Mouse (Mus musculus) adrenal gland, postnatal 36 days (tissue): ENCODE measurements around the gene Hhipl1. TPM values are rescaled to one million over a fixed set of nuclear protein-coding genes. Genes with fewer than 3 reads are reported as not detected.

Experiments used
- DNase-seq, 2 experiments: peaks; one replicate each; pipeline ENCODE4 v3.0.0; 2021; ENCODE audit warnings: mixed read lengths in 1 of 2
- long read RNA-seq, 2 experiments: library from polyadenylated mRNA; stranded (forward); transcript quantifications; one replicate each; pipeline ENCODE4 v2.0.0; 2021; ENCODE audit warnings: borderline sequencing depth in 2 of 2
- total RNA-seq, 2 experiments: library from RNA; stranded (reverse); gene quantifications; 2 replicates each; pipeline ENCODE4 v1.2.3; 2021

The Hhipl1 gene
- total RNA-seq, result under 1 TPM; 0.76 to 0.86 TPM
- long read RNA-seq, experiment 1, partial matches to known transcripts, result 0 of 1 reads
- long read RNA-seq, experiment 1, other reads (novel, unspliced or antisense), result 1 of 1 reads
- long read RNA-seq, experiment 2, result 0 reads

DNA sequence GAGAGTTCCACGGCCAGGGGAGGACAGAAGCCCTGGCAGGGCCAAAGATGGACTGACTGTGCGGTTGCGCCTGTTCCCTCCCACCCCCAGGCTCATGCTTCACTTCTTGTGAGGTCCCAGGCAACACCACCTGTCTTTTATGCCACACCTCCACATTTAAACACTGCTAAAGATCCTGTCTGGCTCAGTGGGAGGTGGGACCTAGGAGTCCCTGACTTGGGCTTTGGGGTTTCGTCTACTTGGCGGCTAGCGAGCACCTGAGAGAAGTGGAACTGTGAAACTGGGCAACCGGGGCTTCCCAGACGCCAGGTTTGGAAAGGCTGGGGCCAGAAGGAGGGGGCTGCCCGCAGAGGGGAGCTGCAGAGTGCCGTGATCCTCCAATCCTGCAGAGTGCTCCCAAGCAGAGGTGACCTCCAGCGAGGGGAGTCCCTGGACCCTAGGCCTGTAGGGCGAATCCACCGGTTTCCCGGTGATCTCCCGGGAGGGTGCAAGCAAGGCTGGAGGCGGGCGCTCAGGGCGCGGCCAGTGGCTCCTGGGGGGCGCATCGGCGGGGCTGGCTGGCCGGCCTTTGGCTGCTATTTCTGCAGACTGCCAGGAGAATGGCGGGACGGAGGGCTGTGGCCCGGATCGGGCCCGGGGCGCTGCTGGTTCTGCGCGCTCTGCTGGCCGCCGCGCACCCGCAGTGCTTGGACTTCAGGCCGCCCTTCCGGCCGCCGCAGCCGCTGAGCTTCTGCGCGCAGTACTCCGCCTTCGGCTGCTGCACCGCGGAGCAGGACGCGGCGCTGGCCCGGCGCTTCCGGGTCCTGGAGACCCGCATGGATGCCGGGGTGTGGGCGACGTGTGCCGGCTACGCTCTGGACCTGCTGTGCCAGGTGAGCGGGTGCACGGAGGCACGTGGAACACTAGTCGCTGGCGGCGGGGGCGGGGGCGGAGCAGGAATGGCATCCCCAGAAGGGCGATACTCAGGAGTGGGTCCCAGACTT is at the start of gene Hhipl1:
Gene Hhipl1, plus strand, starts transcription at position 459 of the 983 bp plus-strand sequence.
- DNase-seq, result peak; percentile 57 to 70

GRCm38 (mm10) chr12:108256734-108257133 is 49.3 kb upstream of the Hhipl1 start:
- no peak for DNase-seq

- no peak for DNase-seq
Observed at GRCm38 (mm10) chr12:108259322-108260049, 46.6 kb upstream of the Hhipl1 start.

DNA sequence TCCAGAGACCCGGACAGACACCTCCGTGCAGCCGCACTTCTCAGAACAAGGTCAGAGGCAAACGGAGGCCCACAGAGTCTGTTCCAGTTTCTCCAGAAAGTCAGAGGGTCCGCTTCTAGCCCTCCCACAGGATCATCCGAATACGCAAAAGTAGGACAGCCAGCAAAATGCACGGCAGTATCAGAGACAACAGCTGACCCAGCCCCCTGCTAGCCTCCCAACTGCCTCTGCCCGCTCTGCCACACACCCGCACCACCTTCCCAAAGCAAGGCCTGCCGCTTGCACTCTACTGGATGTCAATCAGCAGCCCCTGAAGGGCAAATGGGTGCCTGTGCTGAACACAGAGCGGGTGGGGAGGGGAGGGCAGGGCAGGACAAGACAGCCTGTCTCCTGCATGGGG is 45.1 kb upstream of the Hhipl1 start:
- DNase-seq, result no peak

GRCm38 (mm10) chr12:108264918-108265317 is 41.2 kb upstream of the Hhipl1 start:
- no peak for DNase-seq

GRCm38 (mm10) chr12:108265831-108266619 is 40.0 kb upstream of the Hhipl1 start:
- no peak for DNase-seq

GRCm38 (mm10) chr12:108267653-108268052 is 38.4 kb upstream of the Hhipl1 start:
- no peak for DNase-seq

- DNase-seq, result no peak
Observed at GRCm38 (mm10) chr12:108268970-108269369, 37.1 kb upstream of the Hhipl1 start.

DNA sequence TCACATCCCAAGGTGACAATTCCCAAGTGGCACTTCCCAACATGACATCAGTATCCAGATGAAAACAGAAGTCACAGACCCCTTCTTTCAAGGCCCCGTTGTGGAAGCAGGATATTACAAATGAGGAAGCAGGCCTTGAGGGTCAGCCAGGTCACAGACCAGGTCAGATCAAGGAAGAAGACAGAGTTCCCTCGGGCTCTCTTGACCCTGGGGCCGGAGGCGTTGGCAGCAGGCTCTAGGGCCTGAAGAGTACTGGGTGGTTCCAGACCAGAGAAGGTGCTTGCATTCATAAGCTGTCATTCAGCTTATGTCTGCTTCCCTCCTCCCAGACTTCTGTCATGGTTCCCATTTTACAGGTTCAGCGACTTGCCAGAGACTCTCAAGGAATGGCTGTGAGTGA is 36.4 kb upstream of the Hhipl1 start:
- DNase-seq, result no peak

- DNase-seq, result peak; percentile 65 to 73
Observed at GRCm38 (mm10) chr12:108270240-108270919, 35.7 kb upstream of the Hhipl1 start.

- no peak for DNase-seq
Observed at GRCm38 (mm10) chr12:108271351-108272142, 34.5 kb upstream of the Hhipl1 start.

DNA sequence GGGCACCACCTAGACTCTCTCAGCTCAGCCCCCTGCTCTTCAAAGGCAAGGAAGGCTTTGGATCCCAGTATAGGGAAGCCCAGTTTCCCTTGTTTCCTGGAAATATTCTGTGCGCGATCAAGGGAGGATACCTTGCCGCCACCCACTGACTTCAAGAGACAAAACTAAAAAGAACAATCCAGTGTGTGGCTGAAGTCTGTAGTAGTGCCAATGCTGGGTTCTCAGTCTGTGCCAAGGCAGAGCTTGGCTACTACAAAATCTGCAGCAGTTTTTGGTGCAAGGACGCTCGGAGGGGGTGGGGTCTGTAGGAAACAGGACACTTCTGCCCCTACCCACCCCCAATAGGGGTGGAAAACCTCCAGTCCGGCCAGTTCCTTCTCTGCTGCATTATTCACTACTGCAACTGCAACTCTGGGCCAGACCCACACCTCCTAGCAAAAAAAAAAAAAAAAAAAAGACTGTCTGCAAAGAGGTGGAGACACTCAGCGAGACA is 33.9 kb upstream of the Hhipl1 start:
- DNase-seq, result peak in 1 of 2 experiments; percentile 58

GRCm38 (mm10) chr12:108273466-108274312 is 32.4 kb upstream of the Hhipl1 start:
- DNase-seq, result peak in 1 of 2 experiments; percentile 48

GRCm38 (mm10) chr12:108274313-108274595 is 31.8 kb upstream of the Hhipl1 start:
- no peak for DNase-seq

DNA sequence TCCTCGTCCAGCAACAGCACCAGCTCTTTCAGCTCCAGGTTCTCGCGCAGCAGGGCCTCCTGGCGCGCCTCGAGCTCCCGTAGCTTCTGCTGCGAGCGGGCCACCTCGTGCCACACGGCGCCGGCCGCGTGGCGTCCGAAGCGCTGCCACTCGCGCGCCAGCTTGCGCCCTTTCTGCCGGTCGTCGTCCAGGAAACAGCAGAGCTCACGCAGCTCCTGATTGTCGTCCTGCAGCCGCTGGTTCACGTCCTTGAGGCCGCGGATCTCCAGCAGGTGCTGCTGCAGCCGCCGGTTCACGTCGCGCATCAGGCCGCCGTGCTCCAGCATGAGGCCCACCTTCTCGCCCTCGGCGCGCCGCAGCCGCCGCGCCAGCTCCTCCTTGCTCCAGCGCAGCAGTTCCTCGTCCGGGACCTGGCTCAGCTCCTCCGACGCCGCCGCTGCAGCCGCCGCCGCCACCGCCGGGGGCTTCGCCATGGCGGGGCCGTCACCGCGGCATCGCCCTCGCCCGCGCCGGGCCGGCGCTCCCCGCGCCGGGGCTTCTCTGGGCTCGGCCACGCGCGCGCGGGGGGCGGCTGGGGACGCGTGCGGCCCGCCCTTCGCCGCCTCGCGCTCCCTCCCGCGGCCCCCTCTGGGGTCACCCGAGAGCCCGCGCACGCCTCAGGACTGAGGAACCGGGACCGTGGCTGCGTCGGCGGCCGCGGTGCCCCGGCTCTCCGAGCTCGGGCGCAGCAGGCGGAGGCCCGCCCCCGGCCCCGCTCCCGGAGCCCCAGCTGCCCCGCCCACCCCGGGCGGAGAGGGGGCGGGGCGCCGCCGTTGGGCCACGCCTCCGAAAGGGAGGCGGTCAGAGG is 31.2 kb upstream of the Hhipl1 start, which contains the start of gene Ccdc85c:
Gene Ccdc85c, minus strand, starts transcription at position 765 of the 847 bp plus-strand sequence.
- peak in 1 of 2 experiments; percentile 65 for DNase-seq

- peak; percentile 98 for DNase-seq
Observed at GRCm38 (mm10) chr12:108275508-108275890, 30.6 kb upstream of the Hhipl1 start.

GRCm38 (mm10) chr12:108275920-108276822 is 29.9 kb upstream of the Hhipl1 start:
- DNase-seq, result peak in 1 of 2 experiments; percentile 53
